Mouse (Mus musculus) liver, adult 2 months (tissue): ENCODE data around the gene Ampd3. TPM values are rescaled to one million over a fixed set of nuclear protein-coding genes. Genes with fewer than 3 reads are reported as not detected.

Experiments
- DNase-seq: peaks from one replicate; pipeline ENCODE4 v3.0.0-alpha.2; 2011; ENCODE audit warnings: low read depth, low spot score; ENCODE audit errors: extremely low read depth
- H3K27ac ChIP-seq: fragments of 200-500 bp; replicated peaks from 2 replicates; pipeline ENCODE4 v1.5.1; 2012; ENCODE audit warnings: low read depth, mild to moderate bottlenecking, control low read depth, inconsistent platforms, low read length; ENCODE audit not compliant: insufficient read depth
- H3K27me3 ChIP-seq: fragments of 200-500 bp; 2 replicates; pipeline ENCODE4 v1.6.1; 2012; ENCODE audit warnings: mild to moderate bottlenecking, moderate library complexity, low read length, inconsistent platforms; ENCODE audit not compliant: control insufficient read depth, insufficient read depth
- H3K36me3 ChIP-seq: fragments of 200-500 bp; 2 replicates; pipeline ENCODE4 v1.6.1; 2012; ENCODE audit warnings: low read length, inconsistent platforms; ENCODE audit not compliant: control insufficient read depth, insufficient read depth
- H3K4me1 ChIP-seq: fragments of 200-500 bp; 2 replicates; pipeline ENCODE4 v1.6.1; 2011; ENCODE audit warnings: low read length; ENCODE audit not compliant: control insufficient read depth, insufficient read depth
- H3K4me3 ChIP-seq: fragments of 200-500 bp; 2 replicates; pipeline ENCODE4 v1.5.1; 2011; ENCODE audit warnings: low read depth, mild to moderate bottlenecking, control low read depth, low read length, moderate library complexity; ENCODE audit not compliant: insufficient read depth
- H3K79me2 ChIP-seq: fragments of 200-500 bp; 2 replicates; pipeline ENCODE4 v1.6.1; 2012; ENCODE audit warnings: inconsistent platforms, mild to moderate bottlenecking, low read length, moderate library complexity; ENCODE audit not compliant: control insufficient read depth, insufficient read depth
- H3K9ac ChIP-seq: fragments of 200-500 bp; 2 replicates; pipeline ENCODE4 v1.6.1; 2012; ENCODE audit warnings: low read depth, mild to moderate bottlenecking, control low read depth, inconsistent platforms, low read length
- CTCF ChIP-seq: fragments of 200-500 bp; IDR thresholded peaks from 2 replicates; pipeline ENCODE4 v1.5.1; 2011; ENCODE audit warnings: low read depth, low read length, control low read depth
- POLR2A ChIP-seq: fragments of 200-500 bp; IDR thresholded peaks from 2 replicates; pipeline ENCODE4 v1.6.1; 2011; ENCODE audit warnings: low read length, control low read depth; ENCODE audit not compliant: insufficient read depth; ENCODE audit errors: extremely low read depth
- WGBS: fragments of 180-500 bp; shearing (Covaris S2); methylation state at CpG from one replicate; pipeline ENCODE4 v1.1.7; 2018; 5-methylcytosine and 5-hydroxymethylcytosine counted together
- polyA plus RNA-seq: library from polyadenylated mRNA; depleted of rRNA; stranded (reverse); fragments of >200 nt; gene quantifications from 2 replicates; pipeline ENCODE4 v1.2.3, GENCODE M21; 2012
- total RNA-seq: library from RNA; depleted of rRNA; stranded (reverse); fragments of >200 nt; gene quantifications from 2 replicates; pipeline ENCODE4 v1.2.3, GENCODE M21; 2014

Gene Ampd3
- total and polyA plus RNA-seq, 2 experiments, result 0.55 to 0.57 TPM

DNA sequence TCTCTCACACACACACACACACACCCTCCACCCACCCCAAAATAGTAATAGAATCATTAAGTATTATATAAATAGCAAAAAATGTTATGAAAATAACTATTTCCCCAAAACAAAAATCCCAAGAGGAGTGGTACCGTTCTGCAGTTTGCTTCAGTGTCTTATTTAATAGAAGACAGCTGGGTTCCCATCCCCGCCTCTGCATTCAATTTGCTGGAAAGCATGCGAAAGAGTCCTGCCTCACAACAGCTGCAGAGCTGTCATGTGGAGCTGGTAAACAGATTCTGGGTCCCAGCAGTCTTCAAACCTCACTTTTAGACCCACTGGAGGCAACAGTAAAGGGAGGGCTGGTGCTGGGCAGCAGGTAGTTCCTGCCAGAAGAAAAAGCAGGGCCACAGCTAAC is 41.0 kb downstream of the Ampd3 start:
- H3K4me1 ChIP-seq, result no peaks in the 10 kb centered on the region
- H3K79me2 ChIP-seq, result no peaks in the 10 kb centered on the region
- WGBS, result 84% methylated on average over 3 of the region's 3 CpGs
- H3K9ac ChIP-seq, result no peak overlapping the region
- TF ChIP-seq CTCF (no peak), POLR2A (no peak)
- no peaks in the 10 kb centered on the region for H3K27me3 ChIP-seq
- no peak overlapping the region for H3K4me3 ChIP-seq
- peaks cover 9% of the 10 kb centered on the region; the same call in 1 of the 2 replicates for H3K36me3 ChIP-seq
- no peak for DNase-seq
- no peak overlapping the region for H3K27ac ChIP-seq

GRCm38 (mm10) chr7:110809585-110810557 is 41.9 kb downstream of the Ampd3 start:
- TF ChIP-seq CTCF (no peak), POLR2A (no peak)
- Histone ChIP-seq H3K9ac (no peak overlapping the region), H3K4me1 (no peaks in the 10 kb centered on the region), H3K4me3 (no peak overlapping the region), H3K79me2 (no peaks in the 10 kb centered on the region), H3K27ac (no peak overlapping the region), H3K27me3 (no peaks in the 10 kb centered on the region), H3K36me3 (peaks cover 9% of the 10 kb centered on the region; the same call in 1 of the 2 replicates)
- WGBS, result 92% methylated on average over 18 of the region's 18 CpGs
- no peak for DNase-seq

- H3K4me1 ChIP-seq, result no peaks in the 10 kb centered on the region
- H3K27ac ChIP-seq, result no peak overlapping the region
- no peak for TF ChIP-seq CTCF
- no peak for TF ChIP-seq POLR2A
- H3K27me3 ChIP-seq, result no peaks in the 10 kb centered on the region
- H3K4me3 ChIP-seq, result no peak overlapping the region
- peaks cover 13% of the 10 kb centered on the region for H3K36me3 ChIP-seq
- H3K9ac ChIP-seq, result no peak overlapping the region
- DNase-seq, result no peak
- H3K79me2 ChIP-seq, result no peaks in the 10 kb centered on the region
- WGBS, result 88% methylated on average over 8 of the region's 8 CpGs
These were observed 43.0 kb downstream of the Ampd3 start for GRCm38 (mm10) chr7:110810995-110811394.

- no peak overlapping the region for H3K9ac ChIP-seq
- 87% methylated on average over 5 of the region's 5 CpGs for WGBS
- DNase-seq, result no peak
- H3K79me2 ChIP-seq, result no peaks in the 10 kb centered on the region
- no peak overlapping the region for H3K27ac ChIP-seq
- peaks cover 13% of the 10 kb centered on the region for H3K36me3 ChIP-seq
- no peaks in the 10 kb centered on the region for H3K27me3 ChIP-seq
- no peaks in the 10 kb centered on the region for H3K4me1 ChIP-seq
- no peak for TF ChIP-seq CTCF
- no peak for TF ChIP-seq POLR2A
- H3K4me3 ChIP-seq, result no peak overlapping the region
These were observed 43.5 kb downstream of the Ampd3 start for GRCm38 (mm10) chr7:110811529-110811928.

- DNase-seq, result no peak
- no peak overlapping the region for H3K4me3 ChIP-seq
- peaks cover 4% of the 10 kb centered on the region; the same call in 1 of the 2 replicates for H3K4me1 ChIP-seq
- H3K9ac ChIP-seq, result no peak overlapping the region
- TF ChIP-seq CTCF (no peak), POLR2A (no peak)
- no peaks in the 10 kb centered on the region for H3K79me2 ChIP-seq
- 95% methylated on average over 1 of the region's 1 CpGs for WGBS
- H3K36me3 ChIP-seq, result peaks cover 13% of the 10 kb centered on the region
- no peak overlapping the region for H3K27ac ChIP-seq
- H3K27me3 ChIP-seq, result no peaks in the 10 kb centered on the region
These were observed 46.0 kb downstream of the Ampd3 start for GRCm38 (mm10) chr7:110813983-110814382.

- Histone ChIP-seq H3K4me1 (peaks cover 7% of the 10 kb centered on the region; the same call in 1 of the 2 replicates), H3K79me2 (no peaks in the 10 kb centered on the region), H3K36me3 (peaks cover 13% of the 10 kb centered on the region), H3K9ac (no peak overlapping the region), H3K27ac (no peak overlapping the region), H3K27me3 (no peaks in the 10 kb centered on the region), H3K4me3 (no peak overlapping the region)
- peak; percentile 50 for DNase-seq
- no peak for TF ChIP-seq POLR2A
- TF ChIP-seq CTCF, result peak; percentile 40
- 67% methylated on average over 5 of the region's 5 CpGs for WGBS
These were observed 48.0 kb downstream of the Ampd3 start for GRCm38 (mm10) chr7:110816037-110816436.
